Mouse (Mus musculus) ES-Bruce4 (cell line): ENCODE measurements around the gene Stub1. TPM values are rescaled to one million over a fixed set of nuclear protein-coding genes. Genes with fewer than 3 reads are reported as not detected.

Experiments
- H3K27ac ChIP-seq: 2 replicates; pipeline ENCODE4 v1.5.1; 2012; ENCODE audit warnings: low read length, inconsistent platforms; ENCODE audit not compliant: insufficient read depth
- H3K27me3 ChIP-seq: 2 replicates; pipeline ENCODE4 v1.6.1; 2012; ENCODE audit warnings: mild to moderate bottlenecking, low read length, inconsistent platforms; ENCODE audit not compliant: control insufficient read depth, poor library complexity, insufficient read depth, severe bottlenecking
- H3K36me3 ChIP-seq: 2 replicates; pipeline ENCODE4 v1.6.1; 2012; ENCODE audit warnings: inconsistent platforms, mild to moderate bottlenecking, low read length, moderate library complexity; ENCODE audit not compliant: control insufficient read depth, poor library complexity, insufficient read depth, severe bottlenecking
- H3K4me1 ChIP-seq: one replicate; pipeline ENCODE4 v1.8.1; 2011; ENCODE audit warnings: low read length; ENCODE audit not compliant: control insufficient read depth, insufficient read depth
- H3K4me3 ChIP-seq: 2 replicates; pipeline ENCODE4 v1.5.1; 2011; ENCODE audit warnings: low read depth, mild to moderate bottlenecking, low read length
- H3K9ac ChIP-seq: 2 replicates; pipeline ENCODE4 v1.6.1; 2012; ENCODE audit warnings: low read depth, mild to moderate bottlenecking, inconsistent platforms; ENCODE audit not compliant: poor library complexity, severe bottlenecking
- H3K9me3 ChIP-seq: replicated peaks from 2 replicates; pipeline ENCODE4 v1.6.1; 2012; ENCODE audit warnings: mild to moderate bottlenecking, low read length, inconsistent platforms; ENCODE audit not compliant: control insufficient read depth, poor library complexity, insufficient read depth, severe bottlenecking
- CTCF ChIP-seq: IDR thresholded peaks from one replicate; pipeline ENCODE4 v1.8.1; 2011; ENCODE audit warnings: low read depth, low read length
- EP300 ChIP-seq: IDR thresholded peaks from 2 replicates; pipeline ENCODE4 v1.6.1; 2011; ENCODE audit warnings: low read depth, low read length; ENCODE audit not compliant: insufficient read depth
- POLR2A ChIP-seq: IDR thresholded peaks from one replicate; pipeline ENCODE4 v1.8.1; 2011; ENCODE audit warnings: low read length; ENCODE audit not compliant: insufficient read depth
- polyA plus RNA-seq: library from polyadenylated mRNA; stranded (reverse); fragments of >200 nt; gene quantifications from 2 replicates; pipeline ENCODE4 v1.2.4, GENCODE M21; 2011; ENCODE audit warnings: low read depth; ENCODE audit not compliant: missing spikeins, insufficient read depth, insufficient read length

The Stub1 gene
- polyA plus RNA-seq, result 97.8 and 103 TPM in 2 replicates

GRCm38 (mm10) chr17:25833291-25833663 is at the start of gene Stub1:
Gene Stub1, minus strand, starts transcription at chr17:25833404.
- Histone ChIP-seq H3K9ac (peak within 1 kb of the TSS; percentile 86), H3K9me3 (no peaks in the 10 kb centered on the region), H3K27me3 (no peaks in the 10 kb centered on the region), H3K36me3 (peaks cover 16% of the 10 kb centered on the region), H3K4me1 (peaks cover 4% of the 10 kb centered on the region), H3K27ac (no peak within 1 kb of the TSS), H3K4me3 (peak within 1 kb of the TSS; percentile 82)
- no peak for TF ChIP-seq POLR2A
- TF ChIP-seq EP300, result no peak
- TF ChIP-seq CTCF, result no peak

GRCm38 (mm10) chr17:25882306-25882705 is 49.1 kb upstream of the Stub1 start:
- Histone ChIP-seq H3K27ac (no peak overlapping the region), H3K9me3 (no peaks in the 10 kb centered on the region), H3K36me3 (peaks cover 5% of the 10 kb centered on the region; the same call in 1 of the 2 replicates), H3K9ac (no peak overlapping the region), H3K4me3 (no peak overlapping the region), H3K4me1 (peaks cover 7% of the 10 kb centered on the region), H3K27me3 (no peaks in the 10 kb centered on the region)
- TF ChIP-seq EP300, result no peak
- no peak for TF ChIP-seq CTCF
- TF ChIP-seq POLR2A, result no peak

GRCm38 (mm10) chr17:25881691-25882090 is 48.5 kb upstream of the Stub1 start:
- H3K27me3 ChIP-seq, result no peaks in the 10 kb centered on the region
- peaks cover 5% of the 10 kb centered on the region; the same call in 1 of the 2 replicates for H3K36me3 ChIP-seq
- H3K4me1 ChIP-seq, result peaks cover 7% of the 10 kb centered on the region
- no peak for TF ChIP-seq CTCF
- TF ChIP-seq EP300, result no peak
- TF ChIP-seq POLR2A, result no peak
- peak overlapping the region; percentile 25 for H3K27ac ChIP-seq
- H3K4me3 ChIP-seq, result no peak overlapping the region
- H3K9ac ChIP-seq, result no peak overlapping the region
- no peaks in the 10 kb centered on the region for H3K9me3 ChIP-seq

- H3K9ac ChIP-seq, result no peak overlapping the region
- peaks cover 5% of the 10 kb centered on the region; the same call in 1 of the 2 replicates for H3K36me3 ChIP-seq
- H3K4me1 ChIP-seq, result peaks cover 11% of the 10 kb centered on the region
These were observed 47.9 kb upstream of the Stub1 start for GRCm38 (mm10) chr17:25880913-25881641.

GRCm38 (mm10) chr17:25880196-25880910 is 47.1 kb upstream of the Stub1 start, which contains the start of gene Wfikkn1:
Gene Wfikkn1, minus strand, starts transcription at chr17:25880858.
- peaks cover 11% of the 10 kb centered on the region for H3K4me1 ChIP-seq
- H3K9ac ChIP-seq, result no peak within 1 kb of the TSS
- H3K4me3 ChIP-seq, result no peak within 1 kb of the TSS
- no peaks in the 10 kb centered on the region for H3K27me3 ChIP-seq
- H3K27ac ChIP-seq, result peak within 1 kb of the TSS; percentile 25
- H3K9me3 ChIP-seq, result no peaks in the 10 kb centered on the region
- H3K36me3 ChIP-seq, result peaks cover 5% of the 10 kb centered on the region; the same call in 1 of the 2 replicates
- TF ChIP-seq POLR2A (no peak), CTCF (no peak), EP300 (no peak)

More at GRCm38 (mm10) chr17:25880913-25881641, 47.9 kb upstream of the Stub1 start:
- Histone ChIP-seq H3K27ac (peak overlapping the region; percentile 25), H3K9me3 (no peaks in the 10 kb centered on the region), H3K4me3 (no peak overlapping the region), H3K27me3 (no peaks in the 10 kb centered on the region)
- no peak for TF ChIP-seq POLR2A
- TF ChIP-seq EP300, result no peak
- no peak for TF ChIP-seq CTCF
